Mouse (Mus musculus) cerebellum, postnatal 10 days (tissue): Measurements from ENCODE around the gene Chd9.

Source experiments
- DNase-seq, 2 experiments: peaks; one replicate each; pipeline ENCODE4 v3.0.0; 2021; ENCODE audit warnings: mixed read lengths in 2 of 2

Chd9 gene

GRCm38 (mm10) chr8:90839725-90840714, 11.9 kb downstream of the Chd9 start:
- no peak for DNase-seq

GRCm38 (mm10) chr8:90841321-90841720, 13.2 kb downstream of the Chd9 start:
- DNase-seq: no peak

DNA sequence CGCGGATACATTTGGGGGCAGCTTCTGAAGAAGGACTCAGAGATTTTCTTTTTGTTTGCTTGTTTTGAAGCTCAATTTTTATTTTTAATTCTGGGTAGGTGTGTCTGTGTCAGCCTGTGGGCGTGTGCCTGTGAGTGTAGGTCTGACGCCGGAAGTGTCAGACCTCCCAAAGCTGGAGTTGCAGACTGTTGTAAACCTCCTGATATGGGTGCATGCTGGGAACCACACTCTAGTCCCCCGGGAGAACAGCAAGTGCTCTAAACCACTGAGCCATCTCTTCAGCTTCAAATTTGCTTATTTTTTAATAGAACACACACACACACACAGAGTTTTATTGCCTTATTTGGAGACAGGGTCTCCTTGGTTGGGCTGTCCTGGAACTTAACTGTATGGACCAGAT, 15.0 kb downstream of the Chd9 start:
- no peak for DNase-seq

GRCm38 (mm10) chr8:90844179-90844967, 16.2 kb downstream of the Chd9 start:
- peak; percentile 26 to 30 for DNase-seq

- no peak for DNase-seq
Observed at GRCm38 (mm10) chr8:90847980-90848379, 19.8 kb downstream of the Chd9 start.

- peak; percentile 57 to 68 for DNase-seq
Observed at GRCm38 (mm10) chr8:90849462-90850050, 21.4 kb downstream of the Chd9 start.

DNA sequence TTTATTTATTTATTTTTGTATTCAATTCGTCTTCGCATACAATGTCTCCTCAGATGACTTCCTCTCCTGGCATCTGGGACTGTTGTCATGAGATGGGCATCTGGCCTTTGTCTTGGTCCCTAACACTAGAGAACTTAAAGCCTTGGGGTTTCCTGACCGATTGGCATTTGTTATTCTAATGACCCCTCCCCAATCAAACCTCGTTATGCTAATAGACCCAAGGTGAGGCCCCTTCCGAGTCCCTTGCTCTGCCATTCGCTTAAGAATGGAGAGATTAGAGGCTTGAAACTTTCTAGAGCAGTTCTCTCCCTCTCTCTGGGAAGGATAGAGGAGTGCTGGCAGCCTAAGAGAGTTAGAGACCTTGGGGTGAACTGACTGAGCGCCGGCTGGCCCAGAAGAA, 23.4 kb downstream of the Chd9 start:
- no peak for DNase-seq

DNA sequence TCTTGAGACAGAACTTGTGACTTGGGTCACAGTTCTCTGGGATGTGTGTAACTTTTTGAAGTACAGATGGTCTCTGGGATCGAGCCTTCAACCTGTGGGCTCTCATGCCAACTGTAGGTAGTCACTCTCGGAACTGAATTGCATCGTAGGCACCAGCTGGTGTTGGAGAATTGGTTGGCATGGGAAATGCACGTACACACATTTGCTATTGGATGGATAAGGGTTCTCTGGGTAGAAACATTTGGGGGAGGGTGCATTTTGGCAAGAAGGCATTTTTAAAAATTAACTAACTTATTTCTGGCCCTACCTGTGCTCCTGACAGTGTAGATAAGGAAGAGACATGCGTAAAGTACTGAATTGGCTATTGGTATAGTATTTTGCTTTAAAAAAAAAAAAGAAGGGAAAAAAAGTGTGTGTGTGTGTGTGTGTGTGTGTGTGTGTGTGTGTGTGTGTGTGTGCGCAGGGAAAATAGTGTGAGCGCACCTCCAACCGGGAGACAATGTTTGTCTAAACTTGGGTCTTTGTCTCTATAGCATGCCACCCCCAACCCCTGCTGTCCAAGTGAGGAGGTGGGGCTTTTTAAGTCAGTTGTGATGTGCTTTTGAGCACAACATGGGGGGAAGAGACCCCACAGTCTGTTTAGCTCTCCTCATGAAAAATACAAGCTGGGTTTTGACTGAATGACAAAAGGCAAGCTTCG, 26.0 kb downstream of the Chd9 start:
- no peak for DNase-seq

DNA sequence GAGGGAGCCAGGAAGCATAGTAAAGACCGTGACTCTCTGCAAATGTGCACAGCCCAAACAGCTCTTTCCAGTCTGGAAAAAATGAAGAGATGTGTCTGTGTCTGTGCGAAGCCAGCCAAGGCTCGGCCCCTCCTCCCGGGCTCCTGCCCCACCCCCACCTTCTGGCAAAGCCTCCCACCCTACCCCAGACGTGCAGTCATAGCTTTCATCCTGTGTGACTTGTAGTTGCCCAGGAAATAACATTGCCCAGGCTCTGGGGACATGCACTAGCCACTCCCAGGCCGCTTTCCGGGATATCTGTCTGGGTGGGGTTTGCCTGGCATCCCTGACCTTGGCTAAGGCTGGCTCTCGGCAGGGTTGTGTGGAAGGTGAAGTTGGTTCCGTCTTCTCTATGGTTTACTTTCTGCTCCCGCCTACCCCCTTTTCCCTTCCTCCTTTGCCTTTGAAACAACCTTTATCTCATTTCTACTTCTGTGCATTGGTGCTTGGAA, 26.6 kb downstream of the Chd9 start:
- DNase-seq: peak; percentile 60 to 64

DNA sequence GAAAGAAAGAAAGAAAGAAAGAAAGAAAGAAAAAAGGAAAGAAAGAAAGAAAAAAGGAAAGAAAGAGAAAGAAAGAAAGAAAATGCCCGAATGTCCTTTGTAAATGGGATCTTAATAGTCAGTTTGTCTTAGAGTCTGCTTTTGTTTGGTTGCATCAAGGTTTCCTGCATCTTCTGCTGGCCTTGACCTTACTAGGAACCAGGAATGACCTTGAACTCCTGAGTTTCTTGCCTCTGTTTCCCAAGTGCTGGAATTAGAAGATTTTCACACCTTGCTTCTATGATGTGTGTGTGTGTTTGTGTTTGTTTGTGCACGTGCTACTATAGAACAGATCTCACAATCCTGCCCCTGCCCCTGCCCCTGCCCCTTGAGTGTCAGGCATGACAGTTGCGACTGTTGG, 28.0 kb downstream of the Chd9 start:
- DNase-seq: no peak

GRCm38 (mm10) chr8:90856952-90857351, 28.8 kb downstream of the Chd9 start:
- no peak for DNase-seq

DNA sequence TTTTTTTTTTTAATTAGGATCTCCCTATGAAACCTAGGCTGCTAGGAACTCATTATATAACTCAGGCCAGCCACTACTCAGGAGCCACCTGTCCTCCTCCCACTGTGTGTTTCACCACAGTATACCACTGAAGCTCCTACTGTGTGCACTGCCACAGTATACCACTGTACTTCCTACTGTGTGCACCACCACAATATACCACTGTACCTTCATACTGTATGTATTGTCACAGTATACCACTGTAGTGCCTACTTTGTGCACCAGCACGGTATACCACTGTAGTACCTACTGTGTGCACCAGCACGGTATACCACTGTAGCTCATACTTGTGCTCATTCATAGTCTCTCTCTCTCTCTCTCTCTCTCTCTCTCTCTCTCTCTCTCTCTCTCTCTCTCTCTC, 29.9 kb downstream of the Chd9 start:
- DNase-seq: no peak

DNA sequence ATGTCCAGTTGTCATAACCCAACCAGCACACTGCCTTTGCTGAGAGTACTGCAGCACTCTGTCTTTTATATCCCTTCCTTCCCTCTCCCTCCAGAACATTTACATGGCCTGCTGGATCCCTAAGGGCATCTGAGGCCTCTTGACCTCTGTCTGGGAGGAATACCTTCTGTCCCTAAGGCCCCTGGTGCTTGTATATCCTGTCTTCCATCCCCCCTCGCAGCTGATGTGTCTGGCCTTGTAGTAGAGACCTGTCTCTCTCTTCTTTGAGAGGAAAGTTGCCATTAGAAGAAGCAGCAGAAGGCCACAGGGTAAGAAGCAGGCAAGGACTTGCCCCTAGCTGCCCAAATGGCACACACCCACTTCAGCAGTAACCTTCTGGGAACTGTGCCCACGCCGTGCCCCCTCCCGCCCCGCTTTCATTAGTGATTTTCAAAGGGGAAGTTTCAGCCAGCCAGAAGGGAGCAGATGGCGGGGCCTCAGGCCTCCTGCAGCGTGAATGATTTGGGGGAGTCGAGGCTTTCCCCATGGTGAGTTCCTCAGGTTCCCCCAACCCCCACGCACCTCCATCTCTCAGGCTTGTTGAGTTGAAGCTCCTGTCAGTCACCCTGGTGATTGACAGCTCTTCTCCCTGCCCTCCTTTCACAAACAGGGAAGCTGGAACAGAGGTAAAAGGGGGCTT, 33.3 kb downstream of the Chd9 start:
- peak; percentile 87 to 93 for DNase-seq

DNA sequence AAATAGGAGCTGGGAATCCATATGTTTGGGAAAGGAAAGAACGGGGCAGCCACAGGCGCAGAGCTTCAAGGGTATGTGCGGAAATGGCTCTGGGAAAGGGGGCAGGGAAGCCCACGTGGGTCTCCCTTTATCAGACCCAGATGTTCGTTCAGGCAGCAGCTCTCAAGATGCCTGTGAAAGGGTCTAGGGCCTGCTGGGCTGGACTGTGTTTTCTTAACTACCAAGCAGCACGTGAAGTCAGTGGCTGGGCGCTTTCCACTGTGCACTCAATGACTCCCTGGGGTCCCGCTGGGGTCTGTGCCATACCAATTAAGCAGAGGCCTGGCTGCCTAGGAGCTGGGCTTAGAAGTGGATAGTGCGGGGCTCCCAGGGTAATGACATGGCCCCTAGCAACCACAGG, 33.9 kb downstream of the Chd9 start:
- DNase-seq: peak; percentile 72 to 87

- DNase-seq: no peak
Observed at GRCm38 (mm10) chr8:90867061-90867460, 38.9 kb downstream of the Chd9 start.

GRCm38 (mm10) chr8:90867911-90868310, 39.8 kb downstream of the Chd9 start:
- DNase-seq: no peak

GRCm38 (mm10) chr8:90868334-90868733, 40.2 kb downstream of the Chd9 start:
- DNase-seq: peak; percentile 46 to 54

DNA sequence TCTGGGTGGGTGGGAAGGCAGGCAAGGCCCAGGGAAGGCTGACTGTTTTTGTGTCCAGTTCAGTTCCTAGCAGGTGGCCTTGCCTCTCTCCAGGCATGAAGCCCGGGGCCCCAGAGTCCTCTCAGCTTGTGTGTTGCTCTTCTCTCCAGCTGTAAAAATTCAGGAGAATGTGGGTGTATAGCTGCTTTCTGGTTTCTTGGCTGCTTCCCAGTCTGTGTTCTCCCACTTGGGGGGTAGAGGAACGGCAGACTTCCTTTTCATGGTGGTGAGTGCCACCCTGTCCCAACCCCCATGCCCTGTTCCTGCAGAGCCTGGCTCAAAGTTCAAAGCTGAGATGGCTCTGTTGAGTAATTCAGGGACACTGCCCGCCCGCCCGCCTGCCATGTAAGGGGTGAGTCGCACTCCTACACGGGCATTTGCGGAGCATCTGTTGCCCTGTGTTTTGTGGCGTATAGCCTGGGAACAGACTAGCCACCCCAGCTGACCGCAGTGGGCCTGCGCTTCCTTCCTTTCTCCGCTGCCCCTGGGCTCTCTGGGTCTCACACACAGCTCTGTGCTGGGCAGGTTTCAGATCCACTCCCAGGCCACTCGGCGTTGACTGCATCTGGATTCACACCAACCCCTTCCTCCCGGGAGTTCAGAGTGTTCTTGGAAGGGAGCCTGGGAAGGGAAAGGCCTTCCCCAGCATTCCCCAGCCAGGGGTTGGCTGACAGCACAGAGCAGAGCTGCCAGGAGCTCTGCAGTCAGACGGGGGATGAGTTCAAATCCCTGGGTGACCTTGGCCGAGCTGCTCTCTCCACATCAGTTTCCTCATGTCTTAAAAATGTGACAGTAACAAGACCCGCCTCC, 41.1 kb downstream of the Chd9 start:
- peak; percentile 79 to 88 for DNase-seq

GRCm38 (mm10) chr8:90869920-90870777, 42.0 kb downstream of the Chd9 start:
- DNase-seq: peak; percentile 86 to 93
